Mouse (Mus musculus): Measurements from ENCODE around the gene Tpsb2. TPM values are rescaled to one million over a fixed set of nuclear protein-coding genes. Genes with fewer than 3 reads are reported as not detected.

The Tpsb2 gene
- 0.95 and 3.7 TPM in 2 replicates for polyA plus RNA-seq (2015; fragmentation: Nextera tagmentation; extraction: Ambion mirVana)

- Histone ChIP-seq H3K4me3 (no peak within 1 kb of the TSS), H3K36me3 (no peaks in the 10 kb centered on the region), H3K27me3 (no peaks in the 10 kb centered on the region), H3K4me1 (no peaks in the 10 kb centered on the region), H3K9ac (no peak within 1 kb of the TSS), H3K4me2 (no peak within 1 kb of the TSS), H3K27ac (no peak within 1 kb of the TSS), H3K9me3 (no peaks in the 10 kb centered on the region)
- WGBS, result 69% methylated on average over 2 of the region's 2 CpGs
- no peak for ATAC-seq (ENCODE audit: insufficient number of reproducible peaks, insufficient read depth, low FRiP score, low TSS enrichment, low read depth)
These were observed at the start of gene Tpsb2 for GRCm38 (mm10) chr17:25366005-25366404. TSS of gene Tpsb2 (plus strand) at chr17:25366305.

GRCm38 (mm10) chr17:25318354-25318753 is 47.8 kb upstream of the Tpsb2 start, which contains the start of gene Prss29:
TSS of gene Prss29 (plus strand) at chr17:25318654.
- Histone ChIP-seq H3K9ac (no peak within 1 kb of the TSS), H3K27ac (no peak within 1 kb of the TSS), H3K27me3 (peaks cover 4% of the 10 kb centered on the region; the same call in 1 of the 2 replicates), H3K36me3 (no peaks in the 10 kb centered on the region), H3K4me3 (no peak within 1 kb of the TSS), H3K4me1 (no peaks in the 10 kb centered on the region), H3K9me3 (no peaks in the 10 kb centered on the region), H3K4me2 (no peak within 1 kb of the TSS)
- no peak for ATAC-seq (ENCODE audit: insufficient number of reproducible peaks, insufficient read depth, low FRiP score, low TSS enrichment, low read depth)
- whole genome bisulfite sequencing, result 72% methylated on average over 5 of the region's 5 CpGs

- Histone ChIP-seq H3K4me3 (no peak overlapping the region), H3K4me2 (no peak overlapping the region), H3K36me3 (no peaks in the 10 kb centered on the region), H3K9ac (no peak overlapping the region), H3K9me3 (no peaks in the 10 kb centered on the region), H3K27ac (no peak overlapping the region), H3K4me1 (no peaks in the 10 kb centered on the region), H3K27me3 (peaks cover 4% of the 10 kb centered on the region; the same call in 1 of the 2 replicates)
- 87% methylated on average over 8 of the region's 8 CpGs for WGBS
- no peak for ATAC-seq (ENCODE audit: insufficient number of reproducible peaks, insufficient read depth, low FRiP score, low TSS enrichment, low read depth)
These were observed 45.3 kb upstream of the Tpsb2 start for GRCm38 (mm10) chr17:25320819-25321218.

GRCm38 (mm10) chr17:25322930-25323329 is 43.2 kb upstream of the Tpsb2 start:
- Histone ChIP-seq H3K27ac (no peak overlapping the region), H3K4me3 (no peak overlapping the region), H3K9ac (no peak overlapping the region), H3K4me2 (no peak overlapping the region), H3K9me3 (no peaks in the 10 kb centered on the region), H3K4me1 (no peaks in the 10 kb centered on the region), H3K27me3 (peaks cover 4% of the 10 kb centered on the region; the same call in 1 of the 2 replicates), H3K36me3 (no peaks in the 10 kb centered on the region)
- 16% methylated on average over 2 of the region's 2 CpGs for WGBS
- no peak for ATAC-seq (ENCODE audit: insufficient number of reproducible peaks, insufficient read depth, low FRiP score, low TSS enrichment, low read depth)

GRCm38 (mm10) chr17:25332321-25332720 is 33.8 kb upstream of the Tpsb2 start:
- Histone ChIP-seq H3K27me3 (peaks cover 27% of the 10 kb centered on the region; the same call in 1 of the 2 replicates), H3K27ac (no peak overlapping the region), H3K4me1 (no peaks in the 10 kb centered on the region), H3K4me2 (no peak overlapping the region), H3K9ac (no peak overlapping the region), H3K9me3 (no peaks in the 10 kb centered on the region), H3K4me3 (no peak overlapping the region), H3K36me3 (no peaks in the 10 kb centered on the region)
- ATAC-seq (ENCODE audit: insufficient number of reproducible peaks, insufficient read depth, low FRiP score, low TSS enrichment, low read depth), result no peak
- 67% methylated on average over 9 of the region's 9 CpGs for WGBS

- no peak overlapping the region for H3K4me2 ChIP-seq
- ATAC-seq (ENCODE audit: insufficient number of reproducible peaks, insufficient read depth, low FRiP score, low TSS enrichment, low read depth), result no peak
- H3K36me3 ChIP-seq, result no peaks in the 10 kb centered on the region
- H3K4me1 ChIP-seq, result no peaks in the 10 kb centered on the region
- no peak overlapping the region for H3K4me3 ChIP-seq
- H3K9ac ChIP-seq, result no peak overlapping the region
- no peak overlapping the region for H3K27ac ChIP-seq
- 1% methylated on average over 8 of the region's 8 CpGs for WGBS
- H3K27me3 ChIP-seq, result peaks cover 26% of the 10 kb centered on the region; the same call in 1 of the 2 replicates
- H3K9me3 ChIP-seq, result no peaks in the 10 kb centered on the region
These were observed 32.2 kb upstream of the Tpsb2 start for GRCm38 (mm10) chr17:25333943-25334342.

GRCm38 (mm10) chr17:25338218-25338617 is 27.9 kb upstream of the Tpsb2 start:
- Histone ChIP-seq H3K27me3 (peaks cover 14% of the 10 kb centered on the region; the same call in 1 of the 2 replicates), H3K27ac (no peak overlapping the region), H3K9ac (no peak overlapping the region), H3K36me3 (no peaks in the 10 kb centered on the region), H3K9me3 (no peaks in the 10 kb centered on the region), H3K4me2 (no peak overlapping the region), H3K4me1 (no peaks in the 10 kb centered on the region), H3K4me3 (no peak overlapping the region)
- ATAC-seq (ENCODE audit: insufficient number of reproducible peaks, insufficient read depth, low FRiP score, low TSS enrichment, low read depth), result no peak
- 78% methylated on average over 4 of the region's 4 CpGs for WGBS

GRCm38 (mm10) chr17:25340003-25340402 is 26.1 kb upstream of the Tpsb2 start:
- Histone ChIP-seq H3K4me2 (no peak overlapping the region), H3K4me3 (no peak overlapping the region), H3K36me3 (no peaks in the 10 kb centered on the region), H3K27me3 (0 out of 2 replicates have a peak, but pooled peaks cover 2% of the 10 kb centered on the region), H3K4me1 (no peaks in the 10 kb centered on the region), H3K9ac (no peak overlapping the region), H3K9me3 (no peaks in the 10 kb centered on the region), H3K27ac (no peak overlapping the region)
- no peak for ATAC-seq (ENCODE audit: insufficient number of reproducible peaks, insufficient read depth, low FRiP score, low TSS enrichment, low read depth)
- 87% methylated on average over 6 of the region's 6 CpGs for WGBS

- H3K4me2 ChIP-seq, result no peak overlapping the region
- H3K4me3 ChIP-seq, result no peak overlapping the region
- WGBS, result 49% methylated on average over 3 of the region's 3 CpGs
- no peak overlapping the region for H3K9ac ChIP-seq
- no peaks in the 10 kb centered on the region for H3K36me3 ChIP-seq
- H3K4me1 ChIP-seq, result no peaks in the 10 kb centered on the region
- peaks cover 2% of the 10 kb centered on the region; the same call in 1 of the 2 replicates for H3K27me3 ChIP-seq
- H3K27ac ChIP-seq, result no peak overlapping the region
- ATAC-seq (ENCODE audit: insufficient number of reproducible peaks, insufficient read depth, low FRiP score, low TSS enrichment, low read depth), result no peak
- no peaks in the 10 kb centered on the region for H3K9me3 ChIP-seq
These were observed 24.6 kb upstream of the Tpsb2 start for GRCm38 (mm10) chr17:25341490-25341889.

GRCm38 (mm10) chr17:25345462-25345861 is 20.6 kb upstream of the Tpsb2 start, which contains the start of gene Tpsab1:
TSS of gene Tpsab1 (minus strand) at chr17:25345562.
- Histone ChIP-seq H3K4me2 (no peak within 1 kb of the TSS), H3K36me3 (no peaks in the 10 kb centered on the region), H3K9me3 (no peaks in the 10 kb centered on the region), H3K4me3 (no peak within 1 kb of the TSS), H3K27ac (no peak within 1 kb of the TSS), H3K9ac (no peak within 1 kb of the TSS), H3K27me3 (peaks cover 4% of the 10 kb centered on the region; the same call in 1 of the 2 replicates), H3K4me1 (no peaks in the 10 kb centered on the region)
- 85% methylated on average over 4 of the region's 4 CpGs for WGBS
- no peak for ATAC-seq (ENCODE audit: insufficient number of reproducible peaks, insufficient read depth, low FRiP score, low TSS enrichment, low read depth)

- WGBS, result 60% methylated on average over 2 of the region's 2 CpGs
- no peak for ATAC-seq (ENCODE audit: insufficient number of reproducible peaks, insufficient read depth, low FRiP score, low TSS enrichment, low read depth)
- H3K27me3 ChIP-seq, result no peaks in the 10 kb centered on the region
- no peak overlapping the region for H3K4me2 ChIP-seq
- H3K4me3 ChIP-seq, result no peak overlapping the region
- no peak overlapping the region for H3K27ac ChIP-seq
- no peak overlapping the region for H3K9ac ChIP-seq
- no peaks in the 10 kb centered on the region for H3K36me3 ChIP-seq
- H3K9me3 ChIP-seq, result no peaks in the 10 kb centered on the region
- H3K4me1 ChIP-seq, result no peaks in the 10 kb centered on the region
These were observed 4.8 kb upstream of the Tpsb2 start for GRCm38 (mm10) chr17:25361291-25361690.

- no peaks in the 10 kb centered on the region for H3K36me3 ChIP-seq
- 3% methylated on average over 1 of the region's 1 CpGs for whole genome bisulfite sequencing
- ATAC-seq (ENCODE audit: insufficient number of reproducible peaks, insufficient read depth, low FRiP score, low TSS enrichment, low read depth), result no peak
These were observed 2.4 kb upstream of the Tpsb2 start for GRCm38 (mm10) chr17:25363726-25364125.

More at GRCm38 (mm10) chr17:25363726-25364125, 2.4 kb upstream of the Tpsb2 start:
- no peak overlapping the region for H3K4me3 ChIP-seq
- H3K27me3 ChIP-seq, result no peaks in the 10 kb centered on the region
- no peak overlapping the region for H3K27ac ChIP-seq
- H3K4me1 ChIP-seq, result no peaks in the 10 kb centered on the region
- no peak overlapping the region for H3K9ac ChIP-seq
- no peak overlapping the region for H3K4me2 ChIP-seq
- no peaks in the 10 kb centered on the region for H3K9me3 ChIP-seq

All from embryonic facial prominence, embryonic 13.5 days (tissue).